Mouse (Mus musculus) brain, embryonic 14.5 days (tissue): Measurements from ENCODE around the gene Ccdc39. TPM values are rescaled to one million over a fixed set of nuclear protein-coding genes. Genes with fewer than 3 reads are reported as not detected.

ENCODE experiments used
- DNase-seq: peaks from one replicate; pipeline ENCODE4 v3.0.0-alpha.2; 2011; ENCODE audit warnings: low read depth
- CTCF ChIP-seq: fragments of 200-500 bp; IDR thresholded peaks from 2 replicates; pipeline ENCODE4 v1.5.1; 2012; ENCODE audit warnings: inconsistent platforms, mild to moderate bottlenecking, moderate library complexity, borderline replicate concordance; ENCODE audit not compliant: insufficient read depth, insufficient read length; ENCODE audit errors: extremely low read depth
- POLR2A ChIP-seq: fragments of 200-500 bp; IDR thresholded peaks from 2 replicates; pipeline ENCODE4 v1.6.1; 2012; ENCODE audit warnings: mild to moderate bottlenecking, inconsistent platforms, borderline replicate concordance; ENCODE audit not compliant: poor library complexity, insufficient read depth, insufficient read length, severe bottlenecking; ENCODE audit errors: extremely low read depth
- polyA plus RNA-seq: library from polyadenylated mRNA; depleted of rRNA; stranded (reverse); fragments of >200 nt; gene quantifications from 2 replicates; pipeline ENCODE4 v1.2.3, GENCODE M21; 2012; rRNA removed

Gene Ccdc39
- 30.9 and 32.4 TPM in 2 replicates for polyA plus RNA-seq

GRCm38 (mm10) chr3:33843801-33844632 lies at the start of gene Ccdc39:
Ccdc39 (minus strand) TSS chr3:33844310.
- peak; percentile 94 for DNase-seq
- TF ChIP-seq CTCF, result peak; percentile 26; the same call in 1 of the 2 replicates
- TF ChIP-seq POLR2A, result peak; percentile 44; the same call in 1 of the 2 replicates

GRCm38 (mm10) chr3:33893433-33893832 lies 49.3 kb upstream of the Ccdc39 start:
- DNase-seq, result no peak
- no peak for TF ChIP-seq CTCF
- TF ChIP-seq POLR2A, result no peak

- TF ChIP-seq CTCF, result no peak
- TF ChIP-seq POLR2A, result no peak
- DNase-seq, result peak; percentile 69
Measured at GRCm38 (mm10) chr3:33887438-33887837, 43.3 kb upstream of the Ccdc39 start.

- TF ChIP-seq CTCF (no peak), POLR2A (no peak)
- DNase-seq, result no peak
Measured at GRCm38 (mm10) chr3:33883105-33883504, 39.0 kb upstream of the Ccdc39 start.

- no peak for DNase-seq
Measured at GRCm38 (mm10) chr3:33882695-33883094, 38.6 kb upstream of the Ccdc39 start.

GRCm38 (mm10) chr3:33878661-33879060 lies 34.6 kb upstream of the Ccdc39 start:
- no peak for TF ChIP-seq CTCF
- TF ChIP-seq POLR2A, result no peak
- no peak for DNase-seq

More at GRCm38 (mm10) chr3:33882695-33883094, 38.6 kb upstream of the Ccdc39 start:
- no peak for TF ChIP-seq POLR2A
- TF ChIP-seq CTCF, result no peak

GRCm38 (mm10) chr3:33874456-33875286 lies 30.6 kb upstream of the Ccdc39 start:
- TF ChIP-seq POLR2A, result no peak
- TF ChIP-seq CTCF, result no peak

GRCm38 (mm10) chr3:33873837-33874236 lies 29.7 kb upstream of the Ccdc39 start:
- TF ChIP-seq CTCF (no peak), POLR2A (no peak)
- peak; percentile 9 for DNase-seq

More at GRCm38 (mm10) chr3:33874456-33875286, 30.6 kb upstream of the Ccdc39 start:
- no peak for DNase-seq

GRCm38 (mm10) chr3:33873366-33873765 lies 29.3 kb upstream of the Ccdc39 start:
- TF ChIP-seq POLR2A, result no peak
- no peak for TF ChIP-seq CTCF
- DNase-seq, result peak; percentile 74

GRCm38 (mm10) chr3:33864000-33864540 lies 20.0 kb upstream of the Ccdc39 start:
- TF ChIP-seq POLR2A (no peak), CTCF (no peak)
- peak; percentile 17 for DNase-seq

GRCm38 (mm10) chr3:33858939-33859338 lies 14.8 kb upstream of the Ccdc39 start:
- no peak for TF ChIP-seq CTCF
- TF ChIP-seq POLR2A, result no peak
- no peak for DNase-seq
